Mouse (Mus musculus) cerebellum, postnatal 36 days (tissue): Measurements from ENCODE around the gene Gpbar1.

Experiments used
- DNase-seq, 2 experiments: peaks; one replicate each; pipeline ENCODE4 v3.0.0; 2021 to 2022; ENCODE audit warnings: mixed read lengths in 2 of 2

Gpbar1 gene

GRCm38 (mm10) chr1:74278538-74278937 is at the start of gene Gpbar1:
Gene Gpbar1, plus strand, starts transcription at chr1:74278550.
- no peak for DNase-seq

GRCm38 (mm10) chr1:74229942-74230341 is 48.4 kb upstream of the Gpbar1 start:
- no peak for DNase-seq

- DNase-seq = no peak
Measured at GRCm38 (mm10) chr1:74230992-74231391, 47.4 kb upstream of the Gpbar1 start.

GRCm38 (mm10) chr1:74235938-74236589 is 42.3 kb upstream of the Gpbar1 start, which contains the start of gene Arpc2:
Gene Arpc2, plus strand, starts transcription at chr1:74236084.
- peak; percentile 94 to 97 for DNase-seq

- DNase-seq = peak; percentile 40 to 50
Measured at GRCm38 (mm10) chr1:74236590-74237317, 41.6 kb upstream of the Gpbar1 start.

GRCm38 (mm10) chr1:74237671-74238070 is 40.7 kb upstream of the Gpbar1 start:
- no peak for DNase-seq

- DNase-seq = no peak
Measured at GRCm38 (mm10) chr1:74238136-74238535, 40.2 kb upstream of the Gpbar1 start.

- DNase-seq = no peak
Measured at GRCm38 (mm10) chr1:74239162-74239561, 39.2 kb upstream of the Gpbar1 start.

- no peak for DNase-seq
Measured at GRCm38 (mm10) chr1:74239618-74240017, 38.7 kb upstream of the Gpbar1 start.

- no peak for DNase-seq
Measured at GRCm38 (mm10) chr1:74240311-74240710, 38.0 kb upstream of the Gpbar1 start.

- DNase-seq = no peak
Measured at GRCm38 (mm10) chr1:74240832-74241231, 37.5 kb upstream of the Gpbar1 start.

GRCm38 (mm10) chr1:74245525-74245924 is 32.8 kb upstream of the Gpbar1 start:
- no peak for DNase-seq

GRCm38 (mm10) chr1:74248799-74249198 is 29.6 kb upstream of the Gpbar1 start:
- no peak for DNase-seq

GRCm38 (mm10) chr1:74249331-74249980 is 28.9 kb upstream of the Gpbar1 start:
- DNase-seq = no peak

GRCm38 (mm10) chr1:74250096-74250495 is 28.3 kb upstream of the Gpbar1 start:
- no peak for DNase-seq

- DNase-seq = no peak
Measured at GRCm38 (mm10) chr1:74255704-74256345, 22.5 kb upstream of the Gpbar1 start.

- DNase-seq = no peak
Measured at GRCm38 (mm10) chr1:74256782-74257181, 21.6 kb upstream of the Gpbar1 start.

GRCm38 (mm10) chr1:74262510-74262909 is 15.8 kb upstream of the Gpbar1 start:
- no peak for DNase-seq

GRCm38 (mm10) chr1:74268750-74269149 is 9.6 kb upstream of the Gpbar1 start:
- no peak for DNase-seq

GRCm38 (mm10) chr1:74271659-74272058 is 6.7 kb upstream of the Gpbar1 start:
- DNase-seq = no peak

- DNase-seq = no peak
Measured at GRCm38 (mm10) chr1:74275015-74275414, 3.3 kb upstream of the Gpbar1 start.

GRCm38 (mm10) chr1:74277041-74277440 is 1.3 kb upstream of the Gpbar1 start:
- no peak for DNase-seq

GRCm38 (mm10) chr1:74277883-74278537 is 340 bp upstream of the Gpbar1 start:
- no peak for DNase-seq
